Mouse (Mus musculus) adrenal gland, adult 18-20 months (tissue): ENCODE measurements at regions not wholly inside any gene's neighbourhood (a gene's known extent, or its start where the extent isn't known, plus 50 kb on each side); places are given as distances from the start of the nearest gene placed in this dataset.
"Not testable (repeated sequence)": the region's sequence is repeated elsewhere in the genome, so short reads cannot be mapped to it uniquely, and the experiment has no call there.

Experiments
- DNase-seq, 2 experiments: peaks; one replicate each; pipeline ENCODE4 v3.0.0; 2021 to 2022; ENCODE audit warnings: low spot score in 2 of 2

DNA sequence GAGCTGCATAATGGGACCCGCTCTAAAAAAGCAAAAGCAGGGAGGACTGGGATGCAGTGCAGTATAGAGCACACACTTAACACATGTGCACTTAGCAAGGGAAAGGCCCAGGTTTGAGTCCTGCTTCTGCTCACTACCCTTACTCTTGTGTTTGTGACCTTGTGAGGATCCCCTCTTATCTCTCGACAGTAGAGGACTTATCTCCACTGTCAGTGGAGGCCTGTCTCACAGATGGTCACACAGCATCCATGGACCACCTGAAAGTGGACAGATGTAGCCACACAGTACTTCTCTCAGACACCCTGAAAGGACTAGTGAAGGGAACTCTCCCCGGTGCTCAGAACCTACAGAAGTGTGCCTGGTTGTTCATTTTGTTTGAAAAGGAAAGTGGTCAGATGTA lies 128.5 kb upstream of the Max start:
- no peak for DNase-seq

DNA sequence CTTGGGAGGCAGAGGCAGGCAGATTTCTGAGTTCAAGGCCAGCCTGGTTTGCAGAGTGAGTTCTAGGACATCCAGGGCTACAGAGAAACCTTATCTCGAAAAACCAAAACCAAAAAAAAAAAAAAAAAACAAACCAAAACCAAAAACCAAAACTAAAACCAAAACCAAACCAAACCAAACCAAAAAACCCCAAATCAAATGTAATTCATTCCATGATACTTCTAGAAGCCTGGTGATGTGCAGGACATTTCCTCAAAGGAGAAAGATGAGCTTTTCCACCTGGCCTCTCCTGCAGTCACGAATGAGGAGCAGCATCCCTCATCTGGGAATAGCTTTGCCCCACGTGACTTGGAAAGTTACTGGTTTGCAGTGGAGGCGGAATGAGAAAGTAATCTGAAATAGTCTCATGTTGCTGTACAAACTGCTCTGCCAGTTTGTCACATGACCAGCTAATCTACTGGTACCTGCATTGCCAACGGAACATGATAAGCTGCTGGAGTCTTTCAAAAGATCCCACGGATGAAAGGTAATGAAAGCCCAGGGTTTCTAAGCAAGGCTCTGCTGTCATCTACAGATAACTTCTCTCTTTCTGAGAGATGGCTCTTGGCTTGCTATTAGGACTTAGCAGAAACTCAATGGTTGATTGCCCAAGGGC lies 127.8 kb upstream of the Max start:
- no peak for DNase-seq

DNA sequence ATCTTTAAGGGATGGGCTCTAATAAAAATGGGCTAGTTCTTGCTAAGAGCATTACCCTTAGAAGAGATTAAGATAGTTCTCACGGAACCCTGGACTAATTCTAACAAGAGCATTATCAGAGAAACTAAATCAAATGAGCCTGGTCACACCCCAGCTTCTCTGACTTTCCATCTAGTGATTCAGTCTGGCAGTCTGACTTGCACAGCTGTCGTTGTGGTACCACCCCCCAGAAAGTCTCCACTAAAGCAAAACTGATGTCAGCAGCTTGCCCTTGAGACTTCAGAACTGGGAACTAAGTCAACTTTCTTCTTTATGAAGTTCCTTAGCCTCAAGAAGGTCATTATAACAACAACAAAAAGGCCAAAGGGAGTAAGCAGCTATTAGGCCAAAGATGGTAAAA lies 126.5 kb upstream of the Max start:
- no peak for DNase-seq

DNA sequence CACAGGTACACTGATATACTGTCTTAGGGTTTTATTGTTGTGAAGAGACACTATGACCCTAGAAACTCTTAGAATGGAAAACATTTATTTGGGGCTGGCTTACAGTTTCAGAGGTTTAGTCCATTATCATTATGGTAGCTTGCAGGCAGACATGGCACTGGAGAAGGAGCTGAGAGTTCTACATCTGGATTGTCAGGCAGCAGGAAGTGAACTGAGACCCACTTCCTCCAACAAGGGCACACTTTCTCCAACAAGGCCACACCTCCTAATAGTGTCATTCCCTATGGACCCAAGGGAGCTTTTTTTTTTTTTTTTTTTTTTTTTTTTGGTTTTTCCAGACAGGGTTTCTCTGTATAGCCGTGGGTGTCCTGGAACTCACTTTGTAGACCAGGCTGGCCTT lies 124.9 kb upstream of the Max start:
- DNase-seq = not testable (repeated sequence)

DNA sequence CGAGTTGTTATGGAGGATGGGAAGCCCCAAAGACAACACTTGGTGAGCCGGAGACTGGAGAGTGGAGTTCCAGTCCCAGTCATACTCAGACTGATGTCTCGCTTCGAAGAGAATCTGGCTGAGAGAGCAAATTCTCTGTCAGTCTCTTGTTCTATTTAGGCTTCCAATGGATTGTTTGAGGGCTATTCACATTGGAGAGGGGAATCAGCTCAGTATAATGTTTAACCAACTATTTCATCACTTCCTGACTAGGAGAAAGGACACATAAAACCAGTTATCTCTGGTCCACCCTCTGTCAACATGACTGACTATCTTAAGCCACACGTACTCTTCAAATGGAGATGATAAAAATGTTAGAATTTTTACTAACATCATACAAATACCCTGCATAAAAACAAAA lies 123.9 kb upstream of the Max start:
- no peak for DNase-seq

DNA sequence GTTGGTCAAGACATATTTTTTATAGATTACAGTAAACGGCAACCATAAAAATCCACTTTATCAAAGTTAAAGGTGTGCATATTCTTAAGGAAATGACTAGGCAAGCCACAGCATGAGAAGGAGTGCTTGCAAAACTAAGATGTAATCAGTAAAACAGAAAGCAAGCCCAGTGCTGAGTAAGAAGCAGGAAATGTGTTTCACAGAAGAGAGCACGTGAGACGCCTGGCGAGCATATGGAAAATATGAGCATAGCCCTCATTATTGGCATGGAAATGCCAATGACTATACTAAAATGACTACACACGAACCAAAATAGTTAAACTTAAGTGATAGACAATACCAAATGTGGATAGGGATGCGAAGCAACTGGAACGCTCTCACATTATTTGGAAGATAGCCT lies 123.2 kb upstream of the Max start:
- no peak for DNase-seq

DNA sequence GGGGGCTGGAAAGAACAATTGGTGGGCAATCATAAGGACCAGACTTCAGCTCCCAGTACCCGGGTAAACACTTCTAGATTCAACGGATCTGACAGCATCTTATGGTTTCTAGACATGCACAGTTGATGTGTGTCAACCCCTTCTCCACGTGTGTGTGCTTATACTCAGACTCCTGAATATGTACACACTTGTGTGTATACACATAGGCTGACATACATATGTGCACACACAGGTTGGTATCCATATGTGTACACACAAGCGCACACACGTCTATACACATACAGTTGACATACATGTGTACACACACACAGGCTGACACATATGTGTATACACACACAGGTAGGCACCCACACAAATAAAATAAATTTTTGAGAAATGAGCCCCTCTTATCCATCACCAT lies 122.7 kb upstream of the Max start:
- no peak for DNase-seq

DNA sequence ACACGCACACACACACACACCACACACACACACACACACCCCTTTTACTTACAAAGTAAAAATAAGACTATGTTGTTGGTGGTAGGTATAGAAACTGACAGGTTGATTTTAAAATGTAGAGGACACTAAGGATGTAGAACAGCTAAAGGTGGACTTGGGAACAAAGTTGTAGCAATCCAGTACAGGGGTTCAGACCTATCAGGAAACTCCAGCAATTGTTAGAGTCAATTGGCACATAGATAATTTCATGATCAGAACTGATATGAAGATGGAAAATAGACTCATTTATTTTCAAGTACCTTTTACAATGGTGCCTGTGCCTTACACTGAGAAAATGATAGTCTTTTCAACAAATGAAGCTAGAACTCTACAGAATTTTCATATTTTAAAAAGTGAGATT lies 122.3 kb upstream of the Max start:
- DNase-seq = no peak

DNA sequence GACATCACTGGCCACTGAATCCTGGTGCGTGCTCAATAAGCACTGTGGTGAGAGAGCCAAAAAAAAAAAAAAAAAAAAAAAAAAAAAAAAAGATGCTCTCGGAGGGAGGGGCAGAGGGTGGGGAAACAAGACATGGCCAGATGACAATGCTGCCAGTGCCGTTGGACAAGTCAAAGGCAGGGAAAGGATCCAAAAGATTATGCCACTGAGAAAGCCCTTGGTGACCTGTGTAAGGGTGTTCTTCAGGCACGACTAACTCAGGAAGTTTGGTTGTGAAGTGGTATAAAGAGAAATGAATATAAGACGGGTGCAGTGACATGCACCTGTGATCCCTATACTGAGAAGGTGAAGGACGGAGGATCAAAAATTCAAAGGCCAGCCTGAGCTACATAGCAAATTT lies 121.8 kb upstream of the Max start:
- no peak for DNase-seq

DNA sequence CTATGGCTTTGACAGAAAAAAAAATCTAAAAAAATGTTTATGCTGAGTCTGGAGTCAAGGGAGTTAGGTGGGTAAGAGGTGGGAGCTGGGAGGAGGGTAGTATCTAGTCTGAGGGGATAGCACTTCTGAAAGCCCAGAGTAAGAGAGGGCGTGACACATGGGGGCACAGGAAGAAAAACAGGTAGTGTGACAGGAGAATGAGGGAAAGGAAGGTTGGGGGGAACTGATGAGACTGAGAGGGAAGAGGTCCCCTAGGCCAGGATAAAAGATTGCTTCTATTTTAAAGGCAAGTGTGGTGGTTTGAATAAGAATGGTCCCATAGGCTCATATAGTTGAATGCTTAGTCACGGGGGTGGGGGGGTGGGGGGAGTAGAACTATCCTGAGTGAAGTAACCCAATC lies 119.8 kb upstream of the Max start:
- DNase-seq = no peak

DNA sequence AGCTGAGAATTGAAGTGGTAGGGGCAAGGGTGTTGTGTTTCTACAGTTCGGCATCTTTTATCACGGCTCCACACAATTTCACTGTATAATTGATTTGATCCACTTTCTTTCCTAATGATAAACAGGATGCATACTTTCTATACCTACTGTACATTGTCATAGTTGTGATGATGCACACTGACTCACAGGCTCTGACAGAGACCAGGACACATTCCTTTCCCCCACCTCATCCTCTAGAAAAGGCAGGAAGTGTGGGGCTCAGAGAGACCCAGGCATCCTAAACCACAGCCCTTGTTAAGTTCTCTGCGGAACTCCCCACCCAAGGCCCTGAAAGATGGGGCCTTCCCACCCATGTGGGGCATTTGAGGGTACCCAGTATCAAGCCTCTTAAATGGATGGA lies 117.5 kb upstream of the Max start:
- DNase-seq = no peak

DNA sequence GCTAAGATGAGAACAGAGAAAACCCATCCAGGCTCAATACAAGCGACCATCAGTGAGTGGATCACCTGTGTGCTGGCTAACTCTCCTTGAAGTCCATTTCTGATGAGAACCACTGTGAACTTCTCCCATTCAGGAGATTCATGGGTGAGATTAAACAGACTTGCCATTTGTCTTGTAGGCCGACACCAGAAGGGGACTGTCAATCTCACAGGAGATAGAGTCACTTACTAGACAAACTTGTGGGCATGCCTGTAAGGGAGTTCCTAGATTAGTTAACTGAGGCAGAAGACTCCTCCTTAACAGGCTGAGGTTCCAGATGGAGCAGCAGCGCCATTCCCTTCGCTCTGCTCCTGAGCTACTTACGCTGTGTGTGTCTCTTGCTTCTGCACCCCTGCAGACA lies 114.7 kb upstream of the Max start:
- no peak for DNase-seq

DNA sequence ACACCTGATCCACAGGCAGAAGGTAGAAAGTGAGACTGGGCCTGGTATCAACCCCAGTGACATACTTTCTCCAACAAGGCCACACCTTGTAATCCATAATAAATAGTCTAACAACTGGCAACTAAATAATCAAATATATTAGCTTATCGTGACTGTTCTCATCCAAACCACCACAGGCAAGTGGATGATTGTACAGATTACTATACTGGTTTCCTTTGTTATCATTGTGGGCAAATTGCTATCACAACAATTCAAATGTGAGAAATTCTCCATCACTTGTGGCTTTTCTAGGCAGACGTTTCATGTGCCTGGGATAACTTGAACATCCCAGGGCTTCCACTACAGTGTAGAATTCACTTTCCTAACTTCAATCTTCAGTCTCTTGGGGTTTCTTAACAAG lies 112.6 kb upstream of the Max start:
- no peak for DNase-seq

DNA sequence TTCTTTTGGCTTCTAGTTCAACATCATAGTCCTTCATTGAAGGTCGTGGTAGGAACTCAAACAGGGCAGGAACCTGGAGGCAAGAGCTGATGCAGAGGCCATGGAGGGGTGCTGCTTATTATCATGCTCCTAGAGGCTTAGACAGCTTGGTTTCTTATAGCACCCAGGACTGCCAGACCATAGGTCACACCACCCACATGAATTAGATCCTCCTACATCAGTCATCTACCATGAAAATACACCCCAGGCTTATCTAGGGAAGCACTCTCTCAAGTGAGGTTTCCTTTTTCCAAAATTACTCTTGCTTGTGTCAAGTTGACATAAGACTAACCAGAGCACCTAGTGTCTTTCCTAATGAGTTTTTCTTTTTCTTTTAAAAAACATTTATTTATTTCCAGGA lies 109.7 kb upstream of the Max start:
- DNase-seq = no peak

DNA sequence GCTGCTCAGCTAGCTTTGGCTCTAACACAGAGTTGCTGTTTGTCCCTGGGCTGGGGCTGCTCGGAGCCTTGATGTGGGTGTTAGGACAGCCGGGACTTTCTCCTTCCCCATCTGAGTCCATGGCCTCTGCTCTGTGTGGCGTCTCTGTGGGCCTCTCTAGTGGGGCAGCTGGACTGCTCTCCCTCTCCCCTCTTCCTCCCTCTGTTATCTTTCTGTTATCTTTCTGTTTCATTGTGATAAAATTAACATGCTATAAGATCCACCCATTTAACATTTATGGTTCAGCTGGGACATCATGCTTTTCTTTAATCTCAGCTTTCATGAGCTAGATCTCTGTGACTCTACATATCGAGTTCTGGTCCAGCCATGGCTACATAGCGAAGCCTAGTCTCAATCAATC lies 105.9 kb upstream of the Max start:
- no peak for DNase-seq

DNA sequence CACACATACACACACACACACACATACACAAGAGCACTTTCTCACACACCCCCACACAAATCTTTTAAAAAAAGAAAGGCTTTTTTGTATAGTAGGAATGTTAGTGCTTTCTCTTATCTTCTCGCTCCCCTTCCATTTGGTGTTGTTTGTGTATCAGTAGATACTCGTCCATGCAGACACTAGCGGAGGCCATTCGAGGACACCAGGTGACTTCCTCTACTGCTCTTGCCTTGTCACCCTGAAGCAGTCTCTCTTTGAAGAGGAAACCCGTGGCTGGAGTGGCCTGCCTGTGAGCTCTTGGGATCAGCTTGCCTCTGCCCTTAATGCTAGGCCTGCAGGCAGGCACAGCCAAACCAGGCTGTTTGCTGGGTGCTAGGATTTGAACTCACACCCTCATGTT lies 105.1 kb upstream of the Max start:
- DNase-seq = no peak

DNA sequence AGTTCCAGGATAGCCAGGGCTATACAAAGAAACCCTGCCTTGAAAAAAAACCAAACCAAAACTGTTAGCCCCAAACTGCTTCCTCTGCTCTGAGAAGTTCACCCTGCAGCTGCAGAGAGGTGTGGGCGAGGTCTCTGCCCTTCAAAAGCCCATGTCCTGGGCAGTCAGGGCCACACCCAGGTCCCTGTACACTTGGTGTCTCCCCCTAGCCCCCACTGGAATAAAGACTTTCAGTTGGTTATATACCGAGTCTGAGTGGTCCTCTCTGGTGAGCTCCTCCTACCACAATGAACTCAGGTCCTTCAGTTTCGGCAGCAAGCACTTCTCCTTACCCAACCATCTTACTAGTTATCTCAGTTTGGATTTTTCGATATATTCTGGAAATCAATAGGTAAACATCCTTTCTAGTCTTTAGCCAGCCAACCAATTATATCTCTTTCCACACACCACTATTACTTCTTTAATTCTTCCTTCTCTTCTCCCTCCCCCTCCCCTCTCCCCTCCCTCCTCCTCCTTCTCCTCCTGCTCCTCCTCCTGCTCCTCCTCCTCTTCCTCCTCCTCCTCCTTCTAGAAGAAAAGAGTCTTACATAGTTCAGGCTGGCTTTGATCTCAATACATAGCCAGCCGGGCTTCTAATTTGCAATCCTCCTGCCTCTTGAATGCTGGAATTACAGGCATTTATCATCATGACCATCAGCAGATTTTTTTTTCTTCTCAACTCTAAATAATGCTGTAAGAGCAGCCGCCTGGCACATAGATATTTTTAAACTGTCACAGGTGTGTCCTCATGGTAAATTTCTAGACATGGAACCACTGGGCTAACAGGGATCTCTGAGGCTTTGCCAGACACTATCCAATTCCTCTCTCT lies 103.9 kb upstream of the Max start:
- DNase-seq = no peak

DNA sequence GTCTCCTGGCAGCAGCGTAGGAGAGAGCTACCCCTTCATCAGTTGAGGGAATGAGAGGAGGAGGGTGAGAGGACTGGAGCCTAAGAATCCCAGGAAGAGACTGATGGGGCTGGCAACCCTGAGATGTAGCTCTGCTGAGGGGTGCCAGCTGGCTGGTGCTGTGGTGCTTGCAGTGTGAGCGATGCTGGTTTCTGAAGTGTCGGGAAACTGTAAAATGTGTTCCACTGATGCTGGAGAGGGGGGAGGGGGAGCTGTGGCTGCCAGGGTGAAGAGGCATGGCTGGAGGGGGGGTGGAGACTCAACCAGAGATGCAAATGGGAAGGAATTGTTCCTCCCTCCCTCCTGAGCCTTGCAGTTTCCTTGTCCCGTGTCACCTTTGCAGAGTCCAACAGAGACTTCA lies 102.0 kb upstream of the Max start:
- no peak for DNase-seq

DNA sequence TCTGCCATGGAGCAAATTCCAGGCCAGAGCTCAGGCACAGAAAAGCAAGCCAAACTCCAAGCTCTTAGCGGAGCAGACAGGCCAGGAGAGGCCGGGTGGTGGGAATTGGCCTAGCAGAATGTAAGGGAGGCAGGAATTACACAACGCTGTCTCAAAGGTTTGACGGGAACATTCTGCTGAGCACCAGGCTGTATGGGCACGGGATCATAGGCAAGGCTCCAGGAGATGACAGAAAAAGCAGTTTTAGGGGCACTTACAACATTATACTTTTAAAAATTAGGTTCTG lies 99.5 kb upstream of the Max start:
- no peak for DNase-seq

DNA sequence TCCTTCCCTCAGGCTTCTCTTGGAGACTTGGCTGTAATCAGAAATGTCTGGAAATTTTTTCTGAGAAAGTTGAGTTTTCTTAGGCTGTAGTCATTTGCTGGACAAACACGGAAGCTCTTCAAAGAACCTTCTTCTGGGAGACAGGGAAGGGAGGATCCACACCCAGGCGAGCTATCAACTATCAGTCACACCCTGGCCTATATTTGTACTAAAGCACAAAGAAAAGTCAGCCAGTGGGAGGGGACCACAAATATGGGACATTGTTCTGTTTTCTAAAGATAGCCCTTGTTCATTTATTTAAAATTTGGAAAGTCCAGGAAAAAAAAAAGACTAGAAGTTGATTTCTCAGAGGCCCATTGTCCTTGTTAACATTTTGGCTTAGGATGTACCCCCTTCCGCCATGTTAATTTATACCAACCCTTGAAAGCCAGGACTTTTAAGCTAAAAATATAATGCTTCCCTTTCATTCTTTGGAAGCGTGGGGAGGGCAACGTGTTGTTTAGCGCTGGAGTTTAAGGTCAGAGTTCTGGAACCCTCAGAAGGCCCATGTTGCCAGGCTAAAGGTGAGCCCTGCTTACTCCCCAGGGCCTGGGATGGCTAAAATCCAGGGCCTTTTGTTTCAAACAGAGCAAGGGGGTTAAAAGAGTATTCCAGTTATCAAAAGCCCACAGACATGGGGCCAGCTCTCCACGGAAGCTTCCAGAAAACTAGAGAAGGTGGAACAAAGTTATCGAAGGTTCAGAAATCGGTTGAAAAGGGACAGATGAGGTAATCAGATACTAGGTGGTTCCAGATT lies 99.0 kb upstream of the Max start:
- DNase-seq = no peak

DNA sequence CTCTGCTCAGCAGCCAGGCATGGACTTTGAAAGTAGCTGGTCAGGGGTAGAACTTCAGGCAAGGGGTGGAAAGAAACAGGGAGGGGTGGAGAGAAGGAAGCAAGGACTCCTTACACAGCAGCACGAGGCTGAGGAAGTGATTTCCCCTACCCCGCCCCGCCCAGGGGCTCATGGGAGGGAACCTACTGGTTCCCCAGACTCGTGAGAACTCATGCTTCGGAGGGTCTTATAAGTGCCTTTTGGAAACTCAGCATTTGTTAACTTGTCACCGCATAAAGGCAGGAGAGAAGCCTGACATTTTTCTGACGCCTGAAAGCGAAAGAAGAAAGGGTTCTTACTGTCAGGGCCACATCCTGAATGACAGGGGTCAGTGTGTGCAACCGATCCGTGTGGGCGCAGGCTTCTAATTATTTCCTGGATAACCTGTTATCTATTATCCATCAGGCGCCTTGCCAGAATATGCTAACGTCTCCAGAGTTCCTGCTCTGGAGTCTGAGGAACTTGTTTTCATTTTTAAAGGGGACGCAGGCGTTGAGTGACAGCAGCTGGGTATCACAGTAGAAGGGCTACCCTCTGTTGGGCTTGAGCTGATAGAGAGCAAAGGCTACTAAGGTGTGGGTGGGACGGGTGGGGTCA lies 98.2 kb upstream of the Max start:
- no peak for DNase-seq

DNA sequence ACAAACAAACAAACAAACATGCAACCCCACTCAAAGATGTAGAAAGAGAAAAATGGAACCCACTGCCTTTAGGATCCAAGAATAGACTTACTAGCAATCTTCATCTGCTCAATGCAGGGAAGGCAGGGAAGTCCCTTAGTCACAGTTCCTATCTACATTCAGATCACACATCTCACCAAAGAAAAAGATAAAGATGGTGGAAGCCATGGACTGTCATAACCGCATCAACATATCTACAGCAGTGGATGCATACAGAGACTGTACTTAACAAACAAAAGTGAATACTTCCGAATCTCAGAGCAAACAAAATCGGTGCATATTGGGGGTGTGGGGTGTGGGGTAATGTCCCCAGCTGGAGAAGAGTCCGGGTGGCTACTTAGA lies 97.7 kb upstream of the Max start:
- no peak for DNase-seq
